Mouse (Mus musculus): ENCODE data around the gene Ciz1.
"Not testable (repeated sequence)": the region's sequence is repeated elsewhere in the genome, so short reads cannot be mapped to it uniquely, and the experiment has no call there.

The Ciz1 gene

GRCm38 (mm10) chr2:32347019-32347418 is 5.1 kb upstream of the Ciz1 start:
- DNase-seq (ENCODE audit: low read depth) = no peak

GRCm38 (mm10) chr2:32348311-32348710 is 3.8 kb upstream of the Ciz1 start:
- DNase-seq (ENCODE audit: low read depth) = no peak

- DNase-seq (ENCODE audit: low read depth) = no peak
Observed at GRCm38 (mm10) chr2:32349625-32350255, 2.4 kb upstream of the Ciz1 start.

- no peak for DNase-seq (ENCODE audit: low read depth)
Observed at GRCm38 (mm10) chr2:32350471-32351051, 1.6 kb upstream of the Ciz1 start.

- no peak for DNase-seq (ENCODE audit: low read depth)
Observed at GRCm38 (mm10) chr2:32351471-32351961, 611 bp upstream of the Ciz1 start.

GRCm38 (mm10) chr2:32353007-32353542 is 948 bp downstream of the Ciz1 start, which contains the start of gene Dnm1:
TSS of gene Dnm1 (minus strand) at chr2:32353338.
- no peak for DNase-seq (ENCODE audit: low read depth)

- no peak for DNase-seq (ENCODE audit: low read depth)
Observed at GRCm38 (mm10) chr2:32353836-32354235, 1.7 kb downstream of the Ciz1 start.

GRCm38 (mm10) chr2:32354336-32354895 is 2.3 kb downstream of the Ciz1 start:
- no peak for DNase-seq (ENCODE audit: low read depth)

- no peak for DNase-seq (ENCODE audit: low read depth)
Observed at GRCm38 (mm10) chr2:32356216-32356615, 4.1 kb downstream of the Ciz1 start.

- no peak for DNase-seq (ENCODE audit: low read depth)
Observed at GRCm38 (mm10) chr2:32357710-32358109, 5.6 kb downstream of the Ciz1 start.

- no peak for DNase-seq (ENCODE audit: low read depth)
Observed at GRCm38 (mm10) chr2:32358381-32358780, 6.3 kb downstream of the Ciz1 start.

- DNase-seq (ENCODE audit: low read depth) = no peak
Observed at GRCm38 (mm10) chr2:32360741-32361140, 8.6 kb downstream of the Ciz1 start.

- no peak for DNase-seq (ENCODE audit: low read depth)
Observed at GRCm38 (mm10) chr2:32361437-32361836, 9.3 kb downstream of the Ciz1 start.

GRCm38 (mm10) chr2:32362274-32362673 is 10.1 kb downstream of the Ciz1 start:
- DNase-seq (ENCODE audit: low read depth) = not testable (repeated sequence)

GRCm38 (mm10) chr2:32362817-32363340 is 10.8 kb downstream of the Ciz1 start:
- no peak for DNase-seq (ENCODE audit: low read depth)

- no peak for DNase-seq (ENCODE audit: low read depth)
Observed at GRCm38 (mm10) chr2:32363376-32364106, 11.4 kb downstream of the Ciz1 start.

GRCm38 (mm10) chr2:32364121-32364520 is 12.0 kb downstream of the Ciz1 start:
- DNase-seq (ENCODE audit: low read depth) = no peak

GRCm38 (mm10) chr2:32367315-32367714 is 15.2 kb downstream of the Ciz1 start:
- DNase-seq (ENCODE audit: low read depth) = no peak

GRCm38 (mm10) chr2:32374191-32374590 is 22.1 kb downstream of the Ciz1 start:
- no peak for DNase-seq (ENCODE audit: low read depth)

GRCm38 (mm10) chr2:32375317-32375940 is 23.3 kb downstream of the Ciz1 start:
- DNase-seq (ENCODE audit: low read depth) = no peak

GRCm38 (mm10) chr2:32376963-32377362 is 24.8 kb downstream of the Ciz1 start:
- DNase-seq (ENCODE audit: low read depth) = no peak

- no peak for DNase-seq (ENCODE audit: low read depth)
Observed at GRCm38 (mm10) chr2:32380001-32380500, 27.9 kb downstream of the Ciz1 start.
